In genomic region chr10:120422050-120422449, GRCm38 (mm10) we compare ENCODE assay signal across 9 mouse cellular contexts. TPM values are rescaled to one million over a fixed set of nuclear protein-coding genes. Genes with fewer than 3 reads are reported as not detected.
DNase-seq lines count a peak whose midpoint lies in the region; ATAC-seq lines count a peak whose summit lies in the region.
"Had no signal": no experiment of that assay in that cellular context is flagged by ENCODE, and none has a peak within 500 bp of the region (broad histone marks: within the 10 kb centered on the region; RNA-seq: fewer than 3 reads in every experiment).

No protein-coding gene starts in this region.

- peak; percentile 83 for DNase-seq in adipocyte (ENCODE audit: low spot score)
- peak; percentile 37 for DNase-seq in cerebellum, adult 8-10 months
- peak; percentile 81 for DNase-seq in gastrocnemius, adult 18-20 months (ENCODE audit: low spot score)
- DNase-seq in hindbrain, embryonic 14.5 days (ENCODE audit: low spot score): peak; percentile 74
- DNase-seq in layer of hippocampus, postnatal 10 days (ENCODE audit: low spot score in 2 of 2): peak; percentile 58 to 69
- DNase-seq in lung, postnatal 4 days: peak; percentile 77 to 89
- peak; percentile 46 for DNase-seq in testis, postnatal 10 days (ENCODE audit: low spot score)
- DNase-seq in thymus, postnatal 4 days: no peak

- no peaks in the 10 kb centered on the region for H3K9me3 ChIP-seq in hindbrain, embryonic 14.5 days (ENCODE audit: control insufficient read depth, low read length)
- H3K9me3 ChIP-seq: megakaryocyte, embryonic 14.5 days had no signal

- 37% methylated on average over 10 of the region's 10 CpGs for WGBS in hindbrain, embryonic 14.5 days

- no peak overlapping the region for H3K4me3 ChIP-seq in hindbrain, embryonic 14.5 days (replicated peaks; ENCODE audit: low read length)
- H3K4me3 ChIP-seq: megakaryocyte, embryonic 14.5 days had no signal

- H3K9ac ChIP-seq in hindbrain, embryonic 14.5 days: no peak overlapping the region

- H3K27ac ChIP-seq in hindbrain, embryonic 14.5 days: no peak overlapping the region

- no peaks in the 10 kb centered on the region for H3K36me3 ChIP-seq in hindbrain, embryonic 14.5 days (replicated peaks; ENCODE audit: control insufficient read depth, insufficient read depth)

- peak; percentile 81; the same call in 1 of the 2 replicates for ATAC-seq in hindbrain, embryonic 14.5 days (ENCODE audit: low FRiP score)

- no peaks in the 10 kb centered on the region for H3K27me3 ChIP-seq in hindbrain, embryonic 14.5 days (ENCODE audit: control insufficient read depth, insufficient read depth, low read length)
- H3K27me3 ChIP-seq: megakaryocyte, embryonic 14.5 days had no signal

- H3K4me2 ChIP-seq in hindbrain, embryonic 14.5 days (replicated peaks): 0 out of 2 replicates have a peak overlapping the region, but pooled peaks have one; percentile 6

- peaks cover 41% of the 10 kb centered on the region for H3K4me1 ChIP-seq in hindbrain, embryonic 14.5 days (replicated peaks; ENCODE audit: control insufficient read depth, insufficient read depth, low read length)

RNA-seq across cellular contexts. Expression of gene Hmga2, which starts 54.2 kb away (rescaled TPM):
- total RNA-seq in gastrocnemius, adult 18-20 months (2021): under 1 TPM; 0.09 to 0.12 TPM
- 1.7 and 2.1 TPM in 2 replicates for polyA plus RNA-seq in hindbrain, embryonic 14.5 days (2014; fragmentation: Nextera tagmentation; extraction: Ambion mirVana)
- under 1 TPM; 0.11 to 0.16 TPM for total RNA-seq in layer of hippocampus, postnatal 10 days (2021)
